Mouse (Mus musculus): ENCODE measurements around the gene Vsig8.

DNA sequence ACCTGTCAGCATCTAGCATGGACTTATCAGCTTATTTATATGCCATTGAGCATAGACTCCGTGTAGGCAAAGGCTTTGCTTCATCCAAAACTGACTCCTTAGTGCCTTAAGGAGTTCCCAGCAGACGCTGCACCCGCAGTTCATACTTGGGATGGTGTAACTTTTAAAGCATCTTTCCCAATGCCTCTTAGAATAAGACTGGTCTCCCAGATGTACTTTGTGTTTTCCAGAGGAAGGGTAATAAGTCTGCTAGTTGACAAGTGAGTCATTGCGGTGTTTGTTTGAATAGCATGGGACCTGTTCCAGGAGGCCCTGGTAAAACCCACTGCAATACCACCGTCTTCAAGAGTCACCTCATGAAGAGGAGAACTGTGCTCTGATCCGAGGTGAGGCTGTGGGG lies 24.4 kb downstream of the Vsig8 start:
- no peak for TF ChIP-seq CTCF (IDR thresholded peaks at IDR 0.05; ENCODE audit: borderline replicate concordance, insufficient read depth, low read length)
- TF ChIP-seq POLR2A (IDR thresholded peaks at IDR 0.05; ENCODE audit: low read depth, low read length): no peak
